Mouse (Mus musculus) ZHBTc4 (cell line): ENCODE results near the gene Wdr86.
"Not testable (repeated sequence)": the region's sequence is repeated elsewhere in the genome, so short reads cannot be mapped to it uniquely, and the experiment has no call there.

Source experiments
- DNase-seq: peaks from one replicate; pipeline ENCODE4 v3.0.0-alpha.2; 2011; ENCODE audit warnings: low read depth, low spot score

Wdr86 gene

DNA sequence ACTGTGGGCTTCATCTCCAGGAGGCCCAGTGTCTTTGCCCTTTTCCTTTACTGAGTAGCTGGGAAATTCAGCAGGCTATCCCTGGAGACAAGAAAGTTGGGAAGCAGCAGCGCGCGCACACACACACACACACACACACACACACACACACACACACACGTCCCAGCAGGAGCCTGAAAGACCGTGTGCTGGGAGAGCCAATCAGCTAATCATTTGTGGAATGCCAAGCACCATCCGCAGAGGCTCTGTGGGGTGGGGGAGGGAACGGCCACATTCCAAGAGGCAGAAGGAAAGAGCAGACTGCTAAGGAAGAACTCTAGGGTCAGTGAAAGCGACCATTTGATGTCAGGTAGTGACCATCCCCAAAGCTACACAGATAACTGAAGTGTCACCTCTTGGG lies 2.6 kb upstream of the Wdr86 start:
- peak; percentile 92 for DNase-seq

DNA sequence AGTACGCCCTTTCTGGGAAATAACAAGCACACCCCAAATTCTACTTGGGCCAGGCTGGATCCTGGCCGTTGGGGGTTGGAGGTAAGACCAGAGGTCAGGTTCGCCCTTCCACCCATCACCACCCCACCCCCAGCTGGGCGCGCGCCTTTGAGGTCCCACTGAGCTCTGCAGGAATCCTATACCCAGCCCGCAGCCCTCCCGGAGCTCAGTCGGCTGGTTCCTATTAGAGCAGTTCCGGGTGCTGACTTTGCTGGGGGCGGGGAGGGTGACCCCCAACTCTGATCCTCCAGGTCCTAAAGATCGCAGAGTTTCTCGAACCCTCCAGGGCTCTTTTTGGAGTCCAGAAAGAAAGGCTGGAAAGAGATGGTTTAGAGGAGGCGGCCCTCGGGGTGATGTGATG lies 459 bp upstream of the Wdr86 start:
- DNase-seq = peak; percentile 37

DNA sequence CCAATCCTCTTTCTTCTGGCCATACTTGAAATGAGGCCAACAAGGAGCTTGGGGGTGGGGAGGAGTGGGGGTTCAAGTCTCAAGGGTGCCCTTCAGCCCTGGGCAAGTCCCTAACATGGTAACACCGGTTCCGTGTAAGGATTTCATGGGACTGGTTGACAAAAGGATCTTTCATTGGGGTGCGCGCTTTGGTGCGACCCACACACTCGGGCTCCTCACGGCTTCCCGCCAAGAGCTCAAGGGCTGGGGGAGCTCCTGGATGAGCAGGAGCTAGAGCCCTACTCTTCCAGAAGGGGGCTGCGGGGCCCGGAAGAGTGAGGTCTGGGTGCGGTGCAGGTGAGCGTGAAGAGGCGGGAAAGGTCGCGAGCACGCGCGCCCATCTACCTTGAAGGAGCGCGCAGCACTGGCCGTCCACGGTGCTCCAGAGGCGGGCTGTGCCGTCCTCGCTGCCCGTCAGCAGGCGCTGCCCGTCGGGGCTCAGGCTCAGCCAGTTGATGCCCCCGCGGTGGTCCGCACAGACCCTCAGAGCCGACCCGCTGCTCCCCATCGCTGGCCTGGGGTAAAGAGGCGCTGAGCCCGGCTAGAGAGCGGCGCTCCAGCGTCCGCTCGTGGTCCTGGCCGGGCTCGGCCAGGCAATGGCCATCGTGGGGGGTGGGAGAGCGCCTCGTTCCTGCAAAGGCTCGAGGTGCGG lies 585 bp downstream of the Wdr86 start:
- peak; percentile 30 for DNase-seq

DNA sequence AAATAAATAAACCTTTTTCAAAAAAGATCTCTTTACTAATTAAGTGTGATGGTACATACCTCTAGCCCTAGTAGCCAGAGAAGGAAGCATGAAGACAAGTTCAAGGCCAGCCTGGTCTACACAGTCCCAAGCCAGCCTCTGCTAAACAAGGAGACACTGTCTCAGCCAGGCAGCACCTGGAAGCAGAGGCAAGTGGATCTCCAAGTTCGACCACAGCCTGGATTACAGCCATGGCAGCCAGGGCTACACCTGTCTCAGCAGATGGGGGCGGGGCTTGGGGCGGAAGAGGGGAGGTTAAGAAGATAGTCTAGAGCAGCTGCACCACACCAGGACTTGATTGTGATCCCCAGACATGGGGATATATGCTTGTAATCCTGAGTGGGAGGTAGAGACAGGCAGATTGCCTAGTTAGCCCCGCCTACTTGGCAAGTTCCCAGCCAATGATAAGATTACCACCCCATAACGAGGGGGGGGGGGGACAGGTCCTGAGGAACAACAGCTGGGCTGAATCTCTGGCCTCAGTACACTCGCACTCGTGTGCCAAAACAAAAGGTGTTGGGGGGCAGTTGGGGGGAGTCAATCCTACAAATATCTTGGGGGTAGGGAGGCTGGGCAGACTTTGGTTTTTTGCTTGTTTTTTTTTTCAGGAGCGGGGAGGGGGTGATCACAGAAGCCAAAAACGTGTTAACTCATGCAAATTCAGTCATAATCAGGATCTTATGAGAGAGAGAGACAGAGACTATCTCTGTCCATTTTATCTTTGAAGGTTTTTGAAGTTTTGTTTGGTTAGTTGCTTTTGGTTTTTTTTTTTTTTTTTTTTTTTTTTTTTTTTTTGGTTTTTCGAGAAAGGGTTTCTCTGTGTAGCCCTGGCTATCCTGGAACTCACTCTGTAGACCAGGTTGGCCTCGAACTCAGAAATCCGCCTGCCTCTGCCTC lies 3.4 kb downstream of the Wdr86 start:
- DNase-seq = peak; percentile 43

DNA sequence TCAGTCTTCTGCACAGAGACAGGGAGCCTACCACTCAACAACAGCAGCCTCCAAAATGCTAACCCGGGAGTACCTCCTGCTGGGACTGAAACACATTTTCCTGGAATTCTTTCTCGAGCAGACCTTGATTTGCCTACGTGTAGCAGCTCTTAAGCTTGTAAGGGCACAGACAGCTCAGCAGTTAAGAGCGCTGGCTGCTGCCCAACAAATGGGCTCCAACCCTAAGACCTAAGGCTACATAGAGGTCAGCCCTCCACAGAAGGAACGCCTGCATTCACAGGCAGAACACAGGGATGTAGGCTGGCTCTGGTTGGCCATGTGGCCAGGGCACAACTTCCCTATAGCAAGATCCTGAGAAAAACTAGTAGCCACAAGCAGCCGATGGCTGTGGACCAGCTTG lies 4.6 kb downstream of the Wdr86 start:
- DNase-seq = no peak

DNA sequence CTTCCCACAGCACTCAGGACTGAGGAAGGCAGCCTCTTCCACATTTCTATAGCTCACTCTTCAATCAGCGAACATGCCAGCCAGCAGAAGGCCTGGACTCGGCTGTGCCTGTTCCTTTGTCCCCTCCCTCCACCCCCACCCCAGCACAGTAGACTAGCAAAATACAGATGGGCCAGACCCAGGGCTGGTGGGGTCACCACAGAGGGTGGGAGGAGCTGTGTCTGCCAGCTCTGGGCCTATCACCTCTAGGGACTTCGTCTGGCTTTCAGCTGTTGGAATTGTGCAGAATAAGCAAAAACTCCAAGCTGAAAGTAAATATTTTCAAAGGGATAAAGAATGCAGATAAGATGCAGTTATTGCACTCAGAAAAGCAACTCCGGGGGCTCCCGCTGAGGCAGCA lies 5.7 kb downstream of the Wdr86 start:
- DNase-seq = no peak

DNA sequence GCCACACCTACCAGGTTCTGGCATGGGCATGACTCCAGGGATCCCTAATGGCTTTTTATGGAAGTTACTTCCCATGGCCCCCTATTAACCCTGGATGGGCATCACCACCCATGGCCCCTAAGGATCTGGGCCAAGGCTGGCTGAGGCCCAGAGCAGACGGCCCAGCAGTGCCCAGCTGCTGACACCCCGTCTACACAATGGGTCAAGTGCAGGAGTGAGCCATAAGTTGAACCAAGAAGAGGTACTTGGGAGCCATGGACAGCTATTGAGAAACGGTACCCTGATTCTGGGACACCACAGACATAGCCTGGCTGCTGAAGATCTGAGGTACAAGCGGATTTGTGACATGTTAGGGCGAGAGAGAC lies 6.3 kb downstream of the Wdr86 start:
- no peak for DNase-seq

DNA sequence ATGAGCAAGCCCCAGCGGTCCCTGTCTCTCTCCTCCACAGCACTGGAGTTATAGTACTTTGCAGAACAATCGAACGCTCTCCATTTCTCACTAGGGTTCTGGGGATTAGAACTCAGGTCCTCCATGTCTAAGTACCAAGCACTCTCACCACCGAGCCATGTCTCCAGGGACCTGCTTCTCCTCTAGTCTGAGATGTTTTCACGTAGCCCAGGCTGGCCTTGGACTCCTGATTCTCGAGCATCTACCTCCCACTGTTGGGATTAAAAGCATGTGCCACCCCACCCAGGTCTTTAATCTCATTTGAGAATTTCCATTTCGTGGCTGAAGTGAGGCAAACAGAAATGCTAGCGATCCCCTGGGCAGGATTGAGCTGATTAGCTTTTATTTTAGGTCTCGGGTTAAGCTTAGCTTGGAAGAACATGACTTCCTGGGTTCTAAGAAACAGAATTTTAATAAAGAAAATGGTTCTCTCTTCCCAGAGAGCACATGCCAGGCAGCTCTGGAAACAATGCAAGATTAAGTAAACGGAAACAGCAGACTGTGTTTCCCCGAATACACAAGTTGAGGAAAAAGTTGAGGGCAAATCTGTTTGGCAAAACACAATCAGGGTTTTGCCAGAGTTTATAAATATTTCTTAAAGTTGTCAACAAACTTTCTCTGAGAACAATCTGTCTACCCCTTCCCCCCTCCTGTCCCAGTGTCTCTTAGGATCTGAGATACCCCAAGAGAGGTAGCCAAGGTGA lies 6.8 kb downstream of the Wdr86 start:
- no peak for DNase-seq

DNA sequence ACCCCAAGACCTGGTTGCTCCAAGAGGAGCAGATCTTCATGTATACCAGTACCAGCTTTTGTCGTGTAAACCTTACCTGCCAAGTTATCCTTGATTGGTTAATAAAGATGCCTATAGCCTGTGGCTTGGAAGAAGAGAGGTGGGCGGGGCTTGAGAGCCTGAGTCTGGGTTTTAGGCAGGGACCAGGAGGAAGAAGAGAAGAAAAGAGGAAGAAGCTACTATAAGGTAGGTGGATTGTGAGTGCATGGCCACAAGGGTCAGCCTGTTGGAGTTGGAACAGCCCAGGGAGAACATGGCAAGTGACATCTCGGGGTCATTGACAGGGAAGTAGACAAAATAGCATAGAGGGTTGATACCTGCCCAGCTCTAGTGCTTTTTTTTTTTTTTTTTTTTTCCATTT lies 10.7 kb downstream of the Wdr86 start:
- DNase-seq = no peak

DNA sequence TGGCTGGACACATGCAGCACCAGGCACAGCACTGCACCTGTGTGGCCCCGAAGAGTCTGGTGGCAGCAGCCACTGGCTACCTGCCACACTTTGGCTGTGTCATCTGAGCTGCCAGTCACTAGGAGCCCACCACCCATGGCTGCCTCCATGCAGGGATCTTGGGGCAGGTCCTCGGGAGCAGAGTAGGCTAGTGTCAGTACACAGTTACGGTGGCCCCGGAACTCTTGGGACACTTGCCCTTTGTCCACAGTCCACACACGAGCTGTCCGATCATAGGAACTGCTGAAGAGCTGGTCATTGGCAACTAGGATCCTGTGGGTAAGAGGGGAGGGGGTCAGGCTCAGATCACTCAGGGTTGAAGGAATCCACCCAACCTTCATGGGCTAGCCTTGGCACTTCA lies 12.5 kb downstream of the Wdr86 start:
- no peak for DNase-seq

DNA sequence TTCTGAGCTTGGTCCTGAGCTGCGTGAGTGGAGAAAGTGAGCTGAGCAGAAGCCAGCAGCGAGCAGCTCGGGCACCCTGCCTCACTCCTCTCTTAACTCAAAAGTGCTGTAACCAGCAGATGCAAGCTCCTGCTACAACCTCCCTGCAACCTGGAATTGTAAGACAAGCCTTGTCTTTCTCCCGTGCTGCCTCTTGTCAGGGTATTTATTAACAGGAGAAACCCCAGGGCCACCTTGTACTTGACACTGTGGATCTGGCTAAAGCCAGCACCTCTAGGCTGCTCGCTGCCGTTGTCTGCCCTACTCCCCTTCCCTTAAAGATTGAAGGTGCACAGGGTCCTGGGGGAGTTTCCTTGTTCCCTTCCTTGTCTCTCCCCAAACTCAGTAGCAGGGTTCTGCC lies 16.5 kb downstream of the Wdr86 start:
- no peak for DNase-seq

DNA sequence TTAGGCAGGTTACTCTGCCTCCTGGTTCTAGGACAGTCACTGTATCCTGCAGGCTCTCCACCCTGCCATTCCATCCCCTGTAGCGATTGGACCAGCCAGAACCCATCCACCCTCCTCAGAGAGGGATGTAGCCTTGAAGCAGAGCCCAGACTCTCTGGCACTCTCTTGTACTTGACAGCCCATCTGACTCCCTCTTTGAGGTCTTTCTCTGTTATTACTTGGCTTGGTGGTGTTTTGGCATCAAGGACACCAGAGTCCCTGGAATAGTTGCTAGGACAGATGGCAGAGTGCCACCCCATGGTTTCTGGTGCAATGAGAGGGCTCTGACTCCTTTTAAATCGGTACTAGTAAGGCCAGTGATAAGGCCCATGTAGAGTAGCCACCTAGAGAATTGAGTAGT lies 17.3 kb downstream of the Wdr86 start:
- no peak for DNase-seq

DNA sequence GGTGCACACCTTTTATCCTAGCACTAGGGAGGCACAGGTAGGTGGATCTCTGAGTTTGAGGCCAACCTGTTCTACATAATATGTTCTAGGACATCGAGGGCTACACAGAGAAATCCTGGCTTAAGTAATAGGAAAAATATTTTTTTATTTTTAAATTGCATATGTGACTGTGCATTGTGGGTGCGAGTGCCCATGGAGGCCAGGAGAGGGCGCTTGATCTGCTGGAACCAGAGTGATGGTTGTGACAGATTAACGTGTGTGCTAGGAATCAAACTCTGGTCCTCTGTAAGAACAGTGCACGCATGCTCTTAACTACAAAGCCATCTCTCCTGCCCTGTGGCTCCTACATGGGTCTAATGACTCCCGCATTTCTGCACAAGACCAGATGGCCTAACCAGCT lies 18.9 kb downstream of the Wdr86 start:
- no peak for DNase-seq

DNA sequence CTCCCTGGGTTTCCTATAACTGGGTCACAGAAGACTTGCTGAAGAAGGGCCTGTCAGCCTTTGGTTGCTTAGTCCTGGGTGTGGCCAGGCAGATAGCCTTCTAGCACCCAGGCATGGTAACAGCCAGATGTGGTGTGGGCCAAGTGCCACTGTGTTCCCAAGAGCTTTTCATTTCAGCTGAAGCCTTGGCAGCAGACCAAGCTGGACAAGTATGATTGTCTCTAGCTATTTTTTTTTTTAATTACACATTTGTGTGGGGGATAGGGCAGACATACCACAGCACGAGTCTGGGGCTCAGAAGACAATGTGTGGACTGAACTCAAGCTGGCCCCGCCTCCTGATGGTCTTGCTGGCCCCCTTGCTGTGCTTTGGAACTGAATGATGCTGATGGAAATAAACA lies 20.6 kb downstream of the Wdr86 start:
- no peak for DNase-seq

DNA sequence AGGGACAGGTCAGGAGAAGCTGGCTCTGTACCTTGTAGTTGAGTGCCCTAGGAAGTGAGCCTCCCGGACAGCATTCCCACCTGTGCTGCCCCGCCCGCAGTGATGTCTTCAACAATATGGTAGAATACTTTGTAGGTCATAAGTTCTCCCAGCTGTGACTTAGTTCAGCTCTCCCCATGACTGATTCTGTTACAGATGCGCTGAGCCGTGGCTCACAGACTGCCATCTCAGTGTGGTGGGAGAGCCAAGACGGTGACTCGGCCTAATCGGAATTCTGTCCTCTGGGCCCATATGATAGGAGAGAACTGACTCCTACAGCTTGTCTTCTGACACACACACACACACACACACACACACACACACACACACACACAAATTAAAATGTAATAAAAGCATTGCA lies 25.9 kb downstream of the Wdr86 start:
- no peak for DNase-seq

DNA sequence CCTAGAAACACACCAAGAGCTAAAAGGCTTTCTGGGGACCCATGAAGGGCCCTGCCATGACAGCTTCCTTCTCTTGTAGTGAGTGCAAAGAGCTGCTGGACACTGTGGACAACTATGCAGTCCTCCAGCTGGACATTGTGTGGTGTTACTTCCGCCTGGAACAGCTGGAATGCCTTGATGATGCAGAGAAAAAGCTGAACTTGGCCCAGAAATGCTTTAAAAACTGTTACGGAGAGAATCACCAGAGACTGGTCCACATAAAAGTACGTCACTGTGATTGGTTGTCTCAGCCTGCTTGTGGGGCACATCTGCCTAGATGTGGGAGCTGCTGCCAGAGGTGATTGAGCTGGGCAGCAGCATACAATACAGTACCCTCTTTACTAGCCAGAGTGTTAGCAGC lies 29.3 kb downstream of the Wdr86 start:
- no peak for DNase-seq

DNA sequence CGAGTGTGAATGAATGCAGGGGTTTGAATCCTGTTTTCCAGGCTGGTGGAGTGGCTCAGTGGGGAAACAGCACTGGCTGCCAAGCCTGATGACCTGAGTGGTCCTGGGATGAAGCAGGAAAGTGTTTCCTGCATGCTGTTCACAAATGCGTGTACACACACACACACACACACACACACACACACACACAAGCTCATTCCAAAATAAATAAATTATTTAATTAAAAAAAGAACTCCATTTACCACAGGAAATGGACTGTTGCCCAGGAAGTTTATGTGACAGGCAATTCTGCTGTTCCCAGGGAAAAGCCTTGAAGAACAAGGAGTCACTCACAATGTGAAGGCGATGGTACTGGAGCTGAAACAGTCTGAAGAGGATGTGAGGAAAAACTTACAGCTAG lies 33.8 kb downstream of the Wdr86 start:
- DNase-seq = no peak

DNA sequence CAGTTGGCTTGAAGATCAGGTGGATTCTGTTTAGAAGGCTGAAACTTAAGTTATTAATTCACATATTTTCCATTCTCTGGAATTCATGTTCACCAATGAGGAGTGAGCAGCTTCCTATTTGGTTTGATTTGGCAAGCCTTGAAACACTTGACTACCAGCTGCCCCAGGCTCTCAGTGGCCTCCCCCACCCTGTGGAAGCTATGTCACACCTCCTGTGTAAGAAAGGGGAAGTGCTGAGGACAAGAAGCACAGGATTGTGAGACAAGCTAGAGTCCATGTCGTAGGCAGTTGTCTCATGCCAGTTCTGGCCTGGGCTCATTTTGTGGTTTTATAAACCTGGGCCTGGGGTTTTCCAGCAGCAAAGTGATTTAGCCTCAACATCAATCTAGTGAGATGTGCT lies 42.8 kb downstream of the Wdr86 start:
- DNase-seq = peak; percentile 36

DNA sequence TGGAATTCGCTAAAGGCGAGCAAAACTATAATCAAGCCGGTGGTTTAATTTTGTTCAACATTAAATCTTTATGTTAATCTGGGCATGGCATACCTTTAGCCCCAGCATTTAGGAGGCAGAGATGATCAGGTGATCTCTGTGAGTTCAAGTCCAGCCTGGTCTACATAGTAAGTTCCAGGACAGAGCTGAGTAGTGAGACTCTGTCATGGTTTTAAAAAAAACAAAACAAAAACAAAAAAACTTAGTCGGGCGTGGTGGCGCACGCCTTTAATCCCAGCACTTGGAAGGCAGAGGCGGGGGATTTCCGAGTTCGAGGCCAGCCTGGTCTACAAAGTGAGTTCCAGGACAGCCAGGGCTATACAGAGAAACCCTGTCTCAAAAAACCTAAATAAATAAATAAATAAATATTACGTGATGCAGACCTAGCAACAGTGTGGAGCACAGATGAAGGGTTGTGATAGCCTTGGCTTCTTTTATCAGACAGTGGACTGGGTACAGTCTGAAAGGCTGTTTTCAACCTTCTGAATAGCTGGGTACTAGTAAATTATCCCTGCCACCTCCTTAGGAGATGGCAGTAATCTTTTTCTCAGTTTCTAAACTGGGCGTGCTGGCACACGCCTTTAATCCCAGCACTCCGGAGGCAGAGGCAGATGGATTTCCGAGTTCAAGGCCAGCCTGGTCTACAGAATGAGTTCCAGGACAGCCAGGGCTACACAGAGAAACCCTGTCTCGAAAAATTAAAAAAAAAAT lies 43.7 kb downstream of the Wdr86 start:
- not testable (repeated sequence) for DNase-seq

DNA sequence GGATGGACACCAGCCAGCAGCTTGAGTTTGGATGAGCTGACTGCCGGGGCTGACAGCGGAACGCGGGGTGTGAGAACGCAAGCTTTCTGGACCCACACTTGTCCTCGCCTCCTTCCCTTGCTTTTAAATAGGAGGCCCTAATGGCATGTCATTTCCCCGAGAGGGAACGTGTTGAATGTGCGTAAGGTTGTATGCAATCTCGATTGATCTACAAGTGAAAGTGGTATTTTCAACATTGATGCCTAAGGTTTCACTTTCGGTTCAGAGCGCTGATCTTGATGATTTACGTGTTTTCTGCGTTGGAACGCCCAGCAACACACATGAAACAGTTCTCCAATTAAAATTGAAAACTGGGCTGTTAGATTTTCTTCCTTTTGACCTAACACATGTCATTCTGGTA lies 44.4 kb downstream of the Wdr86 start:
- no peak for DNase-seq

DNA sequence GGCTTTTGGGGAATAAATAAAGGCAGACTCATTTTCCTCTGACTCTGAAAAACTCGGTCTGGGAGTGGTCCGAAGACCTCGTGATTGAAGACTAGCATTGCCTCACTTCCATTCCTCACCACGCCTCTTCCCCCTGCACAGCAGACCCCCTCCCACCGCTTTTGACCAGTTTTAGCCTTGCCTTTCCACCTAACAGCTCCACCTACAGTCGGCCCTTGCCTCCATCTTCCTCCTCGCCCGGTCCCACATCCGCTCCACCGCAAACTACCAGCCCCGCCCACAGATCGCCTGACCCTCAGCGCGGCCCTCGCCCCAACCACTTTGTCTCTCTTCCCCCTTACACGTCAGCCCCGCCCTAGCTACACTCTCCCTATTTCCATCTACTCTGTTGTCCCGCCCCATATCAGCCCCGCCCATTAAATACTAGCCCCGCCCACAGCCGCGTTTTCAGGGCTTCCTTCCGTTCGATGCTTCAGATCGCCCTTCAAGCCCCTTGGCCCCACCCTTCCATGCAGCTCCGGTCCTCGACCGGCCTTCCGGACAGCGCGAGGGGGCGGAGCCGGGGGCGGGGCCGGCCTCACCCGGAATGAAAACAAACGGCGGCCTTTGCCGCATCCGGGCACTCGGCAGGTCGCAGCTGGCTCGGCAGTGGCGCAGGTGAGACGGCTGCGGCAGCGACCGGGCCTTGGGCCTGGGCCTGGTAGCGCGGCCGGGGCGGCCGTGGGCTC lies 45.0 kb downstream of the Wdr86 start, which contains the start of gene Nub1:
Nub1 (plus strand) TSS at position 167 of the 728 bp plus-strand sequence.
- peak; percentile 100 for DNase-seq
